Mouse (Mus musculus) CH12F3 (cell line): Measurements from ENCODE around the gene Vmn2r110.

Experiments
- in situ Hi-C: fragments of 300-500 bp; cut with MboI; formaldehyde crosslinking; loops from 2 replicates; pipeline ENCODE4 v1.14.3; 2020; ENCODE audit warnings: low sequenced_read_pairs

Gene Vmn2r110

DNA sequence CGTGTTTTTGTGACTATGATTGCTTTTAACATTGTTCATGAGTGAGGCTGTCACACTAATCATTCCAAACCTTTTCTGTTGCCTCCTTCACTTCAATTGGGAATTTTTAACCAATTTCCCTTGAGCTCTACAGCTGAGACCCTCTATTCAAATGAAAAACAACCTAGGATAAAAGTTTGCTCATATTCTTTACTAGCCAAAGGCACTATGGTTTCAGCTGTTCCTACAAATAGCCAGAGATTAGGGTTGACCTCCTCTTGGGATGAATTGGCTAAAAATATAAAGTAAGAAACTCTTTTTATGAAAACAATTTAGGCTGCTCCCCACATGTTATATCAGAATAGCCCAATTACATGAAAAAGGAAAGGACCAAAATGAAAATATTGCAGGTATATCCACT lies at the start of gene Vmn2r110:
Gene Vmn2r110, minus strand, starts transcription at position 101 of the 400 bp plus-strand sequence.
- in situ Hi-C loops = no loop called here

DNA sequence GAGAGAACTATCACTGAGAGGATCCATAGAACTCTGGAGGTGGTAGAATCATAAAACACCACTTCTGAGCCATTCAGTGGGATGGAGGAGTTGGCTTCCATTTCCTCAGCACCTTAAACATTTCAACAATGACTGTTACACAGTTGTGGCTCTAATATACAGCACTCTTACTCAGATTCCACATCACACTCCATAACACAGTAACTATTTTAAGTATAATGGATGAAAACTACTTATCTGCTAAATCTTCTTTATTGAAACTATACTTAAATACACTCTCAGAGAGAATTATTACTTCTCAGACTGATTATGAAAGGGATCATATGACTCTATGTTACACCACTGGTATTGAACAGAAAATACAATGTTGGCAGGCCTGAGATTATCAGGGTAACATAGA lies 28.6 kb upstream of the Vmn2r110 start, which contains the start of gene Fpr-rs3:
Gene Fpr-rs3, minus strand, starts transcription at position 101 of the 400 bp plus-strand sequence.
- in situ Hi-C loops = no loop called here

DNA sequence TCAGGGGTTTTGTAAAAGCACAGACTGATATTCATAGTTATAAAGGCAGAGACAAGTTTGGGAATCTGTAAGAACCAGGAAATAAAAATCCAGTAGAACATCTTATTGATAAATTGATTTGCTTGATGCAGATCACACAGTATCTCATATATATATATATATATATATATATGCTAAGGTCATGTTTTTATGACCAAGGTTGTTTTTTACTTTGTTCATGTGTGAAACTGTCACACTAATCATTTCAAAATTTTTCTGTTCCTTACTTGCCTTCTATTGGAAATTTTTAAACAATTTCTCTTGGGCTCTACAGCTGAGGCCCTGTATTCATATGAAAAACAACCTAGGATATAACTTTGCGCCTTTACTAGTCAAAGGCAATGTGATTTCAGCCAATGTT lies 31.6 kb downstream of the Vmn2r110 start, which contains the start of gene Vmn2r109:
Gene Vmn2r109, minus strand, starts transcription at position 101 of the 400 bp plus-strand sequence.
- in situ Hi-C loops = no loop called here
